In genomic region chr10:60218033-60218590, GRCm38 (mm10) we compare ENCODE assay signal across 9 mouse cellular contexts. TPM values are rescaled to one million over a fixed set of nuclear protein-coding genes. Genes with fewer than 3 reads are reported as not detected.
A peak's percentile ranks its signal among the peaks of the same experiment; 100 is the strongest.
DNase-seq lines count a peak whose midpoint lies in the region; ATAC-seq and TF ChIP-seq lines count a peak whose summit lies in the region.
"Had no signal": no experiment of that assay in that cellular context is flagged by ENCODE, and none has a peak within 500 bp of the region (broad histone marks: within the 10 kb centered on the region; RNA-seq: fewer than 3 reads in every experiment).

No protein-coding gene starts in this region.

- intact Hi-C loops in left cerebral cortex, postnatal 36 days (cut with DNase I): no loop called here

- TF ChIP-seq CTCF in bone marrow, adult 2 months (IDR thresholded peaks at IDR 0.05; ENCODE audit: control insufficient read depth, insufficient read depth, low read length): no peak

- peaks cover 4 to 5% of the 10 kb centered on the region in 2 experiments; a peak in 1 of 4 replicates for H3K4me1 ChIP-seq in heart, embryonic 14.5 days (ENCODE audit: control insufficient read depth in 2 of 2, insufficient read depth in 2 of 2, low read length in 2 of 2)
- no peaks in the 10 kb centered on the region; the same call in 1 of the 2 replicates for H3K4me1 ChIP-seq in bone marrow, adult 2 months (ENCODE audit: control insufficient read depth, insufficient read depth, low read length)
- peaks cover 58% of the 10 kb centered on the region for H3K4me1 ChIP-seq in hindbrain, embryonic 13.5 days (replicated peaks)
- peaks cover 9% of the 10 kb centered on the region for H3K4me1 ChIP-seq in midbrain, embryonic 11.5 days (ENCODE audit: control insufficient read depth, insufficient read depth, low read length)

- ATAC-seq in heart, embryonic 14.5 days (ENCODE audit: insufficient number of reproducible peaks, insufficient read depth, low FRiP score, low read depth): no peak
- ATAC-seq in hindbrain, embryonic 13.5 days (ENCODE audit: low FRiP score): no peak
- ATAC-seq in midbrain, embryonic 11.5 days (ENCODE audit: low FRiP score): no peak

- H3K27me3 ChIP-seq in heart, embryonic 14.5 days (ENCODE audit: control insufficient read depth, insufficient read depth, low read length): peaks cover 63% of the 10 kb centered on the region
- peaks cover 38% of the 10 kb centered on the region for H3K27me3 ChIP-seq in hindbrain, embryonic 13.5 days
- no peaks in the 10 kb centered on the region; the same call in 1 of the 2 replicates for H3K27me3 ChIP-seq in midbrain, embryonic 11.5 days (ENCODE audit: control insufficient read depth, insufficient read depth, low read length)

- H3K4me3 ChIP-seq in heart, embryonic 14.5 days (ENCODE audit: control insufficient read depth in 1 of 2, insufficient read depth in 1 of 2, low read depth in 1 of 2, low read length in 2 of 2): peak overlapping the region; percentile 60 to 72
- H3K4me3 ChIP-seq in bone marrow, adult 2 months (replicated peaks; ENCODE audit: control insufficient read depth, low read depth, low read length): peak overlapping the region; percentile 70
- peak overlapping the region; percentile 58 for H3K4me3 ChIP-seq in hindbrain, embryonic 13.5 days
- H3K4me3 ChIP-seq in midbrain, embryonic 11.5 days (ENCODE audit: low read depth, low read length): peak overlapping the region; percentile 70

- DNase-seq in heart, postnatal 4 days: no peak
- peak; percentile 96 for DNase-seq in midbrain, embryonic 11.5 days (ENCODE audit: low spot score, missing footprints)
- DNase-seq in left cerebral cortex, postnatal 36 days (ENCODE audit: low spot score in 2 of 2): no peak
- DNase-seq in urinary bladder, adult 2 months (ENCODE audit: low spot score): no peak
- no peak for DNase-seq in c-Kit-positive CD71-positive TER-119-positive erythroid progenitor cells, embryonic 14.5 days (ENCODE audit: low spot score)

- no peak overlapping the region for H3K27ac ChIP-seq in heart, embryonic 14.5 days (replicated peaks in 1 of 2; ENCODE audit: control insufficient read depth in 1 of 2, insufficient read depth in 1 of 2, low read depth in 2 of 2, low read length in 2 of 2)
- peak overlapping the region; percentile 96 for H3K27ac ChIP-seq in bone marrow, adult 2 months (ENCODE audit: control insufficient read depth, insufficient read depth, low read depth, low read length, poor library complexity)
- H3K27ac ChIP-seq in hindbrain, embryonic 13.5 days: peak overlapping the region; percentile 71; the same call in 1 of the 2 replicates
- no peak overlapping the region for H3K27ac ChIP-seq in midbrain, embryonic 11.5 days (ENCODE audit: low read depth, low read length)

- H3K36me3 ChIP-seq in heart, embryonic 14.5 days (ENCODE audit: control insufficient read depth, insufficient read depth, low read length): no peaks in the 10 kb centered on the region
- no peaks in the 10 kb centered on the region for H3K36me3 ChIP-seq in hindbrain, embryonic 13.5 days
- no peaks in the 10 kb centered on the region for H3K36me3 ChIP-seq in midbrain, embryonic 11.5 days (ENCODE audit: control insufficient read depth, insufficient read depth, low read length)

- peak overlapping the region; percentile 91 for H3K4me2 ChIP-seq in heart, embryonic 14.5 days (ENCODE audit: low read length)
- H3K4me2 ChIP-seq in hindbrain, embryonic 13.5 days: peak overlapping the region; percentile 94
- H3K4me2 ChIP-seq in midbrain, embryonic 11.5 days: peak overlapping the region; percentile 91

- no peaks in the 10 kb centered on the region for H3K9me3 ChIP-seq in heart, embryonic 14.5 days (ENCODE audit: control insufficient read depth, low read length)
- no peaks in the 10 kb centered on the region for H3K9me3 ChIP-seq in hindbrain, embryonic 13.5 days
- no peaks in the 10 kb centered on the region for H3K9me3 ChIP-seq in midbrain, embryonic 11.5 days (ENCODE audit: control insufficient read depth, low read length)

- WGBS in heart, embryonic 14.5 days: 10% methylated on average over 18 of the region's 18 CpGs
- 25% methylated on average over 18 of the region's 18 CpGs for WGBS in bone marrow, adult 2 months
- WGBS in hindbrain, embryonic 13.5 days: 4% methylated on average over 18 of the region's 18 CpGs
- WGBS in midbrain, embryonic 11.5 days: 5% methylated on average over 18 of the region's 18 CpGs

- TF ChIP-seq POLR2A in bone marrow, adult 2 months (IDR thresholded peaks at IDR 0.05; ENCODE audit: borderline replicate concordance, control insufficient read depth, low read depth, low read length): no peak

- peak overlapping the region; percentile 72 for H3K9ac ChIP-seq in heart, embryonic 14.5 days (ENCODE audit: low read length)
- H3K9ac ChIP-seq in hindbrain, embryonic 13.5 days: peak overlapping the region; percentile 76
- H3K9ac ChIP-seq in midbrain, embryonic 11.5 days (ENCODE audit: low read length): peak overlapping the region; percentile 89

RNA-seq across cellular contexts. Expression of gene Chst3, which starts 0.9 kb away (rescaled TPM):
- polyA plus RNA-seq in heart, embryonic 14.5 days (2014; fragmentation: Nextera tagmentation; extraction: Ambion mirVana): 0.24 and 0.26 TPM in 2 replicates
- 1 to 10 TPM; 1.6 to 2.4 TPM for total RNA-seq in heart, postnatal 4 days (2021)
- 11.9 and 16.5 TPM in 2 replicates for polyA plus RNA-seq in bone marrow, adult 2 months (2011; ENCODE audit: insufficient read depth, insufficient read length, low replicate concordance, missing spikeins)
- 1.8 and 2.0 TPM in 2 replicates for polyA plus RNA-seq in hindbrain, embryonic 13.5 days (2015; fragmentation: Nextera tagmentation; extraction: Ambion mirVana)
- 0.97 and 1.2 TPM in 2 replicates for polyA plus RNA-seq in midbrain, embryonic 11.5 days (2014; fragmentation: Nextera tagmentation; extraction: Ambion mirVana)
- total RNA-seq in left cerebral cortex, postnatal 36 days (2021): 1 to 10 TPM; 1.6 to 2.2 TPM
- 0.58 and 0.77 TPM in 2 replicates for polyA plus RNA-seq in urinary bladder, adult 2 months (2012; rRNA removed)
- polyA plus RNA-seq: erythroblast, embryonic 14.5 days had no signal

RNA-seq across cellular contexts. Expression of gene Psap, which starts 59.3 kb away (rescaled TPM):
- polyA plus RNA-seq in heart, embryonic 14.5 days (2014; fragmentation: Nextera tagmentation; extraction: Ambion mirVana): 88.7 and 98.1 TPM in 2 replicates
- total RNA-seq in heart, postnatal 4 days (2021): 100 to 1,000 TPM; 554 to 566 TPM
- polyA plus RNA-seq in bone marrow, adult 2 months (2011; ENCODE audit: insufficient read depth, insufficient read length, low replicate concordance, missing spikeins): 271 and 453 TPM in 2 replicates
- polyA plus RNA-seq in hindbrain, embryonic 13.5 days (2015; fragmentation: Nextera tagmentation; extraction: Ambion mirVana): 152 and 153 TPM in 2 replicates
- 77.3 and 83.9 TPM in 2 replicates for polyA plus RNA-seq in midbrain, embryonic 11.5 days (2014; fragmentation: Nextera tagmentation; extraction: Ambion mirVana)
- total RNA-seq in left cerebral cortex, postnatal 36 days (2021): 1,000 to 10,000 TPM; 1,489 to 1,662 TPM
- 1,531 and 1,599 TPM in 2 replicates for polyA plus RNA-seq in urinary bladder, adult 2 months (2012; rRNA removed)

Comparison
In these comparisons a context has a peak if more than half of its experiments do, and no peak if none do; other contexts are left out.
1. H3K27ac ChIP-seq: peak in bone marrow, adult 2 months (single experiment) and hindbrain, embryonic 13.5 days (single experiment); none in heart, embryonic 14.5 days (0 of 2) and midbrain, embryonic 11.5 days (single experiment).
2. Peak in every context shown above with its lines, with median percentiles within 50 percentile points of each other: H3K4me2 ChIP-seq, H3K4me3 ChIP-seq and H3K9ac ChIP-seq.